Mouse (Mus musculus) MEL (cell line): ENCODE measurements around the gene Zmpste24. TPM values are rescaled to one million over a fixed set of nuclear protein-coding genes. Genes with fewer than 3 reads are reported as not detected.
"Not testable (repeated sequence)": the region's sequence is repeated elsewhere in the genome, so short reads cannot be mapped to it uniquely, and the experiment has no call there.

Source experiments
- DNase-seq: peaks from one replicate; pipeline ENCODE4 v3.0.0; 2011; ENCODE audit warnings: low read depth, low spot score
- H3K27ac ChIP-seq: 2 replicates; pipeline ENCODE4 v1.5.1; 2012; ENCODE audit warnings: low read depth, mild to moderate bottlenecking, control low read depth, low read length, moderate library complexity; ENCODE audit not compliant: control insufficient read depth
- H3K27me3 ChIP-seq, 2 experiments: fragments of 150-350 bp in 1 of 2; sonication (generic) in 1 of 2; 2 replicates each; pipeline ENCODE4 v1.6.1; 2012; ENCODE audit warnings: low read length in 2 of 2, mild to moderate bottlenecking in 2 of 2, improper control_type of control experiment in 1 of 2, moderate library complexity in 1 of 2; ENCODE audit not compliant: insufficient read depth in 2 of 2, control insufficient read depth in 1 of 2
- H3K36me3 ChIP-seq, 2 experiments: 2 replicates each; pipeline ENCODE4 v1.6.1; 2012 to 2014; ENCODE audit warnings: low read length in 2 of 2, improper control_type of control experiment in 1 of 2, inconsistent platforms in 1 of 2, mild to moderate bottlenecking in 1 of 2; ENCODE audit not compliant: insufficient read depth in 2 of 2, control insufficient read depth in 1 of 2
- H3K4me1 ChIP-seq, 2 experiments: fragments of 150-350 bp in 1 of 2; sonication (generic) in 1 of 2; 2 replicates each; pipeline ENCODE4 v1.6.1; 2012; ENCODE audit warnings: low read length in 2 of 2, improper control_type of control experiment in 1 of 2, mild to moderate bottlenecking in 1 of 2; ENCODE audit not compliant: insufficient read depth in 2 of 2, control insufficient read depth in 1 of 2
- H3K4me3 ChIP-seq, 2 experiments: fragments of 150-350 bp in 1 of 2; sonication (generic) in 1 of 2; 2 replicates each; pipeline ENCODE4 v1.5.1; 2012; ENCODE audit warnings: low read depth in 2 of 2, low read length in 2 of 2, mild to moderate bottlenecking in 2 of 2, moderate library complexity in 2 of 2, control low read depth in 1 of 2, improper control_type of control experiment in 1 of 2; ENCODE audit not compliant: control insufficient read depth in 1 of 2, insufficient read depth in 1 of 2
- H3K79me2 ChIP-seq: 2 replicates; pipeline ENCODE4 v1.6.1; 2012; ENCODE audit warnings: mild to moderate bottlenecking, low read length, moderate library complexity; ENCODE audit not compliant: control insufficient read depth, poor library complexity, insufficient read depth
- H3K9ac ChIP-seq: 2 replicates; pipeline ENCODE4 v1.6.1; 2012; ENCODE audit warnings: low read depth, mild to moderate bottlenecking, control low read depth, low read length, moderate library complexity; ENCODE audit not compliant: control insufficient read depth, poor library complexity, severe bottlenecking
- H3K9me3 ChIP-seq: fragments of 150-350 bp; sonication (generic); replicated peaks from 2 replicates; pipeline ENCODE4 v1.6.1; 2012; ENCODE audit warnings: mild to moderate bottlenecking, low read length, improper control_type of control experiment, moderate library complexity; ENCODE audit not compliant: insufficient read depth
- CHD2 ChIP-seq: IDR thresholded peaks from 2 replicates; pipeline ENCODE4 v1.6.1; 2011; ENCODE audit warnings: low read length, improper control_type of control experiment
- CTCF ChIP-seq, 3 experiments: IDR thresholded peaks in 2 of 3; conservative IDR thresholded peaks in 1 of 3; 2 replicates each; pipeline ENCODE4 v1.5.1; 2011 to 2012; ENCODE audit warnings: low read length in 3 of 3, low read depth in 2 of 3, mild to moderate bottlenecking in 2 of 3, improper control_type of control experiment in 1 of 3, inconsistent platforms in 1 of 3, mixed read lengths in 1 of 3, moderate library complexity in 1 of 3; ENCODE audit not compliant: control insufficient read depth in 1 of 3, insufficient read depth in 1 of 3, poor library complexity in 1 of 3, severe bottlenecking in 1 of 3
- GABPA ChIP-seq: IDR thresholded peaks from 2 replicates; pipeline ENCODE4 v1.6.1; 2012; ENCODE audit warnings: low read depth, mild to moderate bottlenecking, inconsistent platforms, low read length, improper control_type of control experiment, moderate library complexity
- MYB ChIP-seq: IDR thresholded peaks from 2 replicates; pipeline ENCODE4 v1.6.1; 2011; ENCODE audit warnings: mild to moderate bottlenecking, low read depth, low read length, improper control_type of control experiment
- NELFE ChIP-seq: IDR thresholded peaks from 2 replicates; pipeline ENCODE4 v1.6.1; 2011; ENCODE audit warnings: low read depth, low read length, improper control_type of control experiment
- NRF1 ChIP-seq: IDR thresholded peaks from 2 replicates; pipeline ENCODE4 v1.6.1; 2014; ENCODE audit warnings: low read depth, mild to moderate bottlenecking, inconsistent platforms, low read length, improper control_type of control experiment, moderate library complexity; ENCODE audit not compliant: poor library complexity, insufficient read depth, severe bottlenecking
- SMC3 ChIP-seq: IDR thresholded peaks from 2 replicates; pipeline ENCODE4 v1.6.1; 2011; ENCODE audit warnings: low read depth, low read length, improper control_type of control experiment
- USF2 ChIP-seq, 2 experiments: IDR thresholded peaks; 2 replicates each; pipeline ENCODE4 v1.6.1; 2011 to 2012; ENCODE audit warnings: improper control_type of control experiment in 2 of 2, low read length in 2 of 2, borderline replicate concordance in 1 of 2, inconsistent platforms in 1 of 2, low read depth in 1 of 2, mild to moderate bottlenecking in 1 of 2; ENCODE audit not compliant: insufficient read depth in 1 of 2
- ZC3H11A ChIP-seq: IDR thresholded peaks from 2 replicates; pipeline ENCODE4 v1.6.1; 2012; ENCODE audit warnings: low read depth, mild to moderate bottlenecking, inconsistent platforms, low read length, improper control_type of control experiment
- ZMIZ1 ChIP-seq: IDR thresholded peaks from 2 replicates; pipeline ENCODE4 v1.6.1; 2012; ENCODE audit warnings: low read depth, mild to moderate bottlenecking, inconsistent platforms, low read length, improper control_type of control experiment, moderate library complexity
- polyA plus RNA-seq, 2 experiments: library from polyadenylated mRNA; stranded (reverse) in 1 of 2; unstranded in 1 of 2; fragments of >175 nt in 1 of 2; fragments of >200 nt in 1 of 2; gene quantifications; 2 replicates each; pipeline versions ENCODE4 v1.2.1 to v1.2.4; 2012; ENCODE audit warnings: low replicate concordance in 2 of 2, low read depth in 1 of 2; ENCODE audit not compliant: insufficient read length in 2 of 2, insufficient read depth in 1 of 2, missing spikeins in 1 of 2
- total RNA-seq: library from RNA; depleted of rRNA; stranded (reverse); fragments of 300-350 nt; gene quantifications from 2 replicates; pipeline ENCODE4 v1.2.3, GENCODE M21; 2012

The Zmpste24 gene
- total and polyA plus RNA-seq, 3 experiments = 37.6 to 70.6 (median 44.7) TPM

- DNase-seq = peak; percentile 30
- no peak overlapping the region for H3K9ac ChIP-seq
- H3K9me3 ChIP-seq = no peaks in the 10 kb centered on the region
- H3K4me3 ChIP-seq = no peak overlapping the region
- H3K4me1 ChIP-seq = no peaks in the 10 kb centered on the region
- TF ChIP-seq ZC3H11A (no peak), NELFE (no peak)
- H3K79me2 ChIP-seq = no peaks in the 10 kb centered on the region
- H3K27ac ChIP-seq = no peak overlapping the region
- H3K27me3 ChIP-seq = no peaks in the 10 kb centered on the region
- peaks cover 0 to 8% of the 10 kb centered on the region in 2 experiments for H3K36me3 ChIP-seq
Measured at GRCm38 (mm10) chr4:121065336-121065735, 32.7 kb downstream of the Zmpste24 start.

- H3K79me2 ChIP-seq, H3K9me3 ChIP-seq, H3K36me3 ChIP-seq, H3K4me1 ChIP-seq, H3K4me3 ChIP-seq, H3K27ac ChIP-seq, H3K9ac ChIP-seq, DNase-seq, H3K27me3 ChIP-seq: not testable (repeated sequence)
Measured at GRCm38 (mm10) chr4:121059218-121059617, 38.8 kb downstream of the Zmpste24 start.

GRCm38 (mm10) chr4:121057032-121057431, 41.0 kb downstream of the Zmpste24 start:
- no peaks in the 10 kb centered on the region for H3K27me3 ChIP-seq
- H3K79me2 ChIP-seq = no peaks in the 10 kb centered on the region
- H3K9ac ChIP-seq = no peak overlapping the region
- TF ChIP-seq ZC3H11A (no peak), GABPA (no peak), CHD2 (no peak), SMC3 (no peak), MYB (no peak), ZMIZ1 (no peak), NELFE (no peak), NRF1 (no peak)
- TF ChIP-seq, all 39 proteins: peak for 0
- DNase-seq = no peak
- peaks cover 2 to 7% of the 10 kb centered on the region in 2 experiments for H3K36me3 ChIP-seq
- H3K4me1 ChIP-seq = peaks cover 0 to 5% of the 10 kb centered on the region in 2 experiments; a peak in 1 of 4 replicates
- no peaks in the 10 kb centered on the region for H3K9me3 ChIP-seq
- H3K27ac ChIP-seq = no peak overlapping the region
- H3K4me3 ChIP-seq = no peak overlapping the region

- TF ChIP-seq USF2 (IDR thresholded peaks at IDR 0.05; ENCODE audit: borderline replicate concordance in 1 of 2, insufficient read depth in 1 of 2, low read depth in 1 of 2, low read length in 2 of 2) (no peak), CTCF (IDR thresholded peaks at IDR 0.05 in 2 of 3, conservative IDR thresholded peaks at IDR 0.05 in 1 of 3; ENCODE audit: control insufficient read depth in 1 of 3, insufficient read depth in 1 of 3, low read depth in 2 of 3, low read length in 3 of 3, poor library complexity in 1 of 3, severe bottlenecking in 1 of 3) (peak; percentile 63 to 82 (median 77))
- Histone ChIP-seq H3K79me2 (no peaks in the 10 kb centered on the region), H3K36me3 (peaks cover 2 to 7% of the 10 kb centered on the region in 2 experiments), H3K27me3 (no peaks in the 10 kb centered on the region; a peak in 1 of 4 replicates), H3K4me3 (no peak overlapping the region), H3K9ac (no peak overlapping the region), H3K9me3 (no peaks in the 10 kb centered on the region), H3K4me1 (peaks cover 0 to 5% of the 10 kb centered on the region in 2 experiments; a peak in 1 of 4 replicates), H3K27ac (no peak overlapping the region)
- peak; percentile 38 for DNase-seq
Measured at GRCm38 (mm10) chr4:121056342-121056741, 41.7 kb downstream of the Zmpste24 start.
